Mouse (Mus musculus): Measurements from ENCODE around the gene Smpd1. TPM values are rescaled to one million over a fixed set of nuclear protein-coding genes. Genes with fewer than 3 reads are reported as not detected.
A peak's percentile ranks its signal among the peaks of the same experiment; 100 is the strongest.

The Smpd1 gene
- polyA plus RNA-seq, 1 experiment = 102 TPM

DNA sequence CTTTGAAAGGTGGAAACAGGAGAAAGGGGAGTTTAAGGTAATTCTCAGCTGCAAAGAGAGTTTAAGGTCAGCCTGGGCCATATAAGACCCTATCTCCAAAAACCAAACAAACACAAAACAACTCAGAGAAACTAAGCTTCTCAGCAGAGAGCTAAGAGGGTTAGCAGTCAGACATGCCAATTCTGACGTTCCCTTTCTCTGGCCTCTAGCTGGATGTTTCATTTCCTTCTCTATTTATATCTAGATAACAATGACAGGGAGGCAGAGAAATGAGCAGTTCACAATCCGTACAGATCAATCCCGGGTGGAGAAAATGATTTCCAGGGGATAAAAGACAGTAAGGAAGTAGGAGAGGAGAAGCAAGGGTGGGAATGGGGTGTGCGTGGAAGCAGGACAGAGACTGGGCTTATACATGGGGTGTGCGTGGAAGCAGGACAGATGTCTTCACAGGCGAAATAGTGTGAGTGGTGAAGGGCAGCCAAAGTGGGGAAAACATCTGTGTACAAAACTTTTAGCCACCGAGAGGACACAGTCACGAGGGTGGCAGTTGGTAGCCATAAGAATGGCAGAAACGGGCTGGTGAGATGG lies 34.3 kb downstream of the Smpd1 start:
- WGBS = 70% methylated on average over 9 of the region's 9 CpGs
- H3K27ac ChIP-seq (ENCODE audit: insufficient read depth, low read length) = no peak overlapping the region
- no peaks in the 10 kb centered on the region for H3K4me1 ChIP-seq (ENCODE audit: control insufficient read depth, insufficient read depth, low read length)
- H3K4me3 ChIP-seq (replicated peaks; ENCODE audit: insufficient read depth, low read depth, low read length) = no peak overlapping the region
- H3K27me3 ChIP-seq (ENCODE audit: control insufficient read depth, insufficient read depth, low read length) = no peaks in the 10 kb centered on the region
- no peak for TF ChIP-seq CTCF (IDR thresholded peaks at IDR 0.05; ENCODE audit: borderline replicate concordance, insufficient read depth, low read depth, low read length)
- no peak for DNase-seq

DNA sequence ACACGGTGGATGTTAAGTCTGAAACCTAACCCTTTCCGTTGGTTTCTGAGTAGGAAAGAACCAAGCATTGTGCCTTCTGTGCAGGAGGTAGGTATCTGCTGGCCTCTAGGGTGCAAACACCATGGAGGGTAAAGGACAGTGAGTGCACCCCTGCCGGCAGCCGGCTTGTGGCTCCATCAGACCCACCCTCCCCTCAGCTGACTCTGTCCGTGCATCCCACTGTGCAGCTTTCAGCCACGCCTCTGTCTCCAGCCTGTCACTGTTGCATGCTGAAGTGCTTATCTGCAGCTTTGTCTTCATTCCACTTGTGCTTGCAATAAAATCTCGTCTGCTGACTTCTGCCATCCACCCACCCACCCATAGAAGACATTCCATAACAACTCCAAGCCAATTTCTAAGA lies 35.9 kb downstream of the Smpd1 start:
- Histone ChIP-seq H3K27ac (ENCODE audit: insufficient read depth, low read length) (no peak overlapping the region), H3K4me1 (ENCODE audit: control insufficient read depth, insufficient read depth, low read length) (no peaks in the 10 kb centered on the region), H3K4me3 (replicated peaks; ENCODE audit: insufficient read depth, low read depth, low read length) (no peak overlapping the region), H3K27me3 (ENCODE audit: control insufficient read depth, insufficient read depth, low read length) (no peaks in the 10 kb centered on the region)
- TF ChIP-seq CTCF (IDR thresholded peaks at IDR 0.05; ENCODE audit: borderline replicate concordance, insufficient read depth, low read depth, low read length) = no peak
- no peak for TF ChIP-seq POLR2A (IDR thresholded peaks at IDR 0.05; ENCODE audit: borderline replicate concordance, insufficient read depth, low read length)
- no peak for DNase-seq
- WGBS = 46% methylated on average over 7 of the region's 7 CpGs

GRCm38 (mm10) chr7:105602860-105603623 lies 48.9 kb downstream of the Smpd1 start:
- Histone ChIP-seq H3K4me1 (ENCODE audit: control insufficient read depth, insufficient read depth, low read length) (no peaks in the 10 kb centered on the region), H3K27me3 (ENCODE audit: control insufficient read depth, insufficient read depth, low read length) (no peaks in the 10 kb centered on the region), H3K27ac (ENCODE audit: insufficient read depth, low read length) (no peak overlapping the region), H3K4me3 (replicated peaks; ENCODE audit: insufficient read depth, low read depth, low read length) (no peak overlapping the region)
- peak; percentile 71 to 78 for DNase-seq
- TF ChIP-seq CTCF (IDR thresholded peaks at IDR 0.05; ENCODE audit: borderline replicate concordance, insufficient read depth, low read depth, low read length) = peak; percentile 90
- TF ChIP-seq POLR2A (IDR thresholded peaks at IDR 0.05; ENCODE audit: borderline replicate concordance, insufficient read depth, low read length) = no peak
- 36% methylated on average over 9 of the region's 9 CpGs for WGBS

Other genes starting within 250 kb of the Smpd1 start
- not detected in 2 replicates for gene Olfr689, start 243.2 kb upstream of the Smpd1 start, polyA plus RNA-seq (2012; rRNA removed)
- 0.43 and 0.60 TPM in 2 replicates for gene Olfr690, start 220.3 kb upstream of the Smpd1 start, polyA plus RNA-seq (2012; rRNA removed)
- gene Olfr691, start 212.1 kb upstream of the Smpd1 start, polyA plus RNA-seq (2012; rRNA removed) = 0.23 and 0.43 TPM in 2 replicates
- gene Olfr692, start 186.1 kb upstream of the Smpd1 start, polyA plus RNA-seq (2012; rRNA removed) = not detected in 2 replicates
- gene Gm5901, start 179.3 kb upstream of the Smpd1 start, polyA plus RNA-seq (2012; rRNA removed) = not detected in 2 replicates
- 36.3 and 37.2 TPM in 2 replicates for gene Fam160a2, start 154.3 kb upstream of the Smpd1 start, polyA plus RNA-seq (2012; rRNA removed)
- gene Cnga4, start 149.8 kb upstream of the Smpd1 start, polyA plus RNA-seq (2012; rRNA removed) = 0.89 and 1.1 TPM in 2 replicates
- gene Cckbr, start 128.6 kb upstream of the Smpd1 start, polyA plus RNA-seq (2012; rRNA removed) = 5.8 and 8.5 TPM in 2 replicates
- gene Cavin3, start 72.1 kb upstream of the Smpd1 start, polyA plus RNA-seq (2012; rRNA removed) = 33.8 and 34.1 TPM in 2 replicates
- gene Apbb1, start 27.3 kb downstream of the Smpd1 start, polyA plus RNA-seq (2012; rRNA removed) = 441 and 475 TPM in 2 replicates
- gene Hpx, start 45.8 kb downstream of the Smpd1 start, polyA plus RNA-seq (2012; rRNA removed) = 0.60 and 0.61 TPM in 2 replicates
- 332 and 385 TPM in 2 replicates for gene Trim3, start 79.2 kb downstream of the Smpd1 start, polyA plus RNA-seq (2012; rRNA removed)
- gene Timm10b, start 85.7 kb downstream of the Smpd1 start, polyA plus RNA-seq (2012; rRNA removed) = 122 and 137 TPM in 2 replicates
- gene Arfip2, start 86.1 kb downstream of the Smpd1 start, polyA plus RNA-seq (2012; rRNA removed) = 111 and 121 TPM in 2 replicates
- 90.8 and 97.9 TPM in 2 replicates for gene Gm45799, start 86.2 kb downstream of the Smpd1 start, polyA plus RNA-seq (2012; rRNA removed)
- gene Dnhd1, start 96.5 kb downstream of the Smpd1 start, polyA plus RNA-seq (2012; rRNA removed) = 5.1 TPM in 2 replicates
- 182 and 190 TPM in 2 replicates for gene Ilk, start 182.2 kb downstream of the Smpd1 start, polyA plus RNA-seq (2012; rRNA removed)
- gene Rrp8, start 183.0 kb downstream of the Smpd1 start, polyA plus RNA-seq (2012; rRNA removed) = 16.2 and 16.4 TPM in 2 replicates
- gene Taf10, start 190.0 kb downstream of the Smpd1 start, polyA plus RNA-seq (2012; rRNA removed) = 177 and 182 TPM in 2 replicates
- 92.1 and 115 TPM in 2 replicates for gene Tpp1, start 197.9 kb downstream of the Smpd1 start, polyA plus RNA-seq (2012; rRNA removed)
- gene Dchs1, start 233.3 kb downstream of the Smpd1 start, polyA plus RNA-seq (2012; rRNA removed) = 4.5 and 5.0 TPM in 2 replicates

Data from cerebellum, adult 2 months (tissue).